Mouse (Mus musculus): ENCODE data around the gene Meiob. TPM values are rescaled to one million over a fixed set of nuclear protein-coding genes. Genes with fewer than 3 reads are reported as not detected.

Meiob gene
- total RNA-seq, 2 experiments from 2014 or later = not detected

- intact Hi-C loops (cut with DNase I) = no loop called here
- no peak for DNase-seq (ENCODE audit: low spot score)
Observed at GRCm38 (mm10) chr17:24865776-24866175, 61.7 kb downstream of the Meiob start, which contains the start of gene Igfals. TSS of gene Igfals (plus strand) at chr17:24865997.

- intact Hi-C loops (cut with DNase I) = no loop called here
Observed at GRCm38 (mm10) chr17:24867914-24868313, 63.8 kb downstream of the Meiob start.

GRCm38 (mm10) chr17:24873695-24874404 lies 69.8 kb downstream of the Meiob start:
- DNase-seq (ENCODE audit: low spot score) = no peak
- intact Hi-C loops (cut with DNase I) = no loop called here

More at GRCm38 (mm10) chr17:24867914-24868313, 63.8 kb downstream of the Meiob start:
- DNase-seq (ENCODE audit: low spot score) = no peak

GRCm38 (mm10) chr17:24874405-24874745 lies 70.3 kb downstream of the Meiob start:
- DNase-seq (ENCODE audit: low spot score) = no peak
- intact Hi-C loops (cut with DNase I) = no loop called here

GRCm38 (mm10) chr17:24874989-24875388 lies 70.9 kb downstream of the Meiob start:
- no peak for DNase-seq (ENCODE audit: low spot score)
- intact Hi-C loops (cut with DNase I) = no loop called here

- DNase-seq (ENCODE audit: low spot score) = no peak
- intact Hi-C loops (cut with DNase I) = no loop called here
Observed at GRCm38 (mm10) chr17:24877336-24878116, 73.4 kb downstream of the Meiob start.

GRCm38 (mm10) chr17:24878117-24878397 lies 74.0 kb downstream of the Meiob start:
- intact Hi-C loops (cut with DNase I) = no loop called here
- no peak for DNase-seq (ENCODE audit: low spot score)

GRCm38 (mm10) chr17:24878531-24878930 lies 74.4 kb downstream of the Meiob start:
- no peak for DNase-seq (ENCODE audit: low spot score)
- intact Hi-C loops (cut with DNase I) = no loop called here

- intact Hi-C loops (cut with DNase I) = loop anchor here (2.0 kb wide), 1 partner anchor 137 kb away; no protein-coding TSS in a partner anchor
- no peak for DNase-seq (ENCODE audit: low spot score)
Observed at GRCm38 (mm10) chr17:24881738-24882440, 77.8 kb downstream of the Meiob start.

GRCm38 (mm10) chr17:24884391-24884790 lies 80.3 kb downstream of the Meiob start:
- intact Hi-C loops (cut with DNase I) = no loop called here
- no peak for DNase-seq (ENCODE audit: low spot score)

- DNase-seq (ENCODE audit: low spot score) = no peak
- intact Hi-C loops (cut with DNase I) = loop anchor here (2.0 to 5.0 kb wide), 3 partner anchors 37 to 297 kb away; partner anchors contain the start of genes BC003965 and Msrb1
Observed at GRCm38 (mm10) chr17:24885356-24886133, 81.5 kb downstream of the Meiob start.

GRCm38 (mm10) chr17:24886134-24886931 lies 82.2 kb downstream of the Meiob start, which contains the start of the genes Nubp2 and Spsb3:
TSS of gene Nubp2 (minus strand) at chr17:24886349.
TSS of gene Spsb3 (plus strand) at chr17:24886643.
- peak; percentile 97 for DNase-seq (ENCODE audit: low spot score)
- intact Hi-C loops (cut with DNase I) = loop anchor here (2.0 to 5.0 kb wide), 3 partner anchors 38 to 296 kb away; partner anchors contain the start of genes BC003965 and Msrb1

GRCm38 (mm10) chr17:24886932-24887271 lies 82.8 kb downstream of the Meiob start:
- intact Hi-C loops (cut with DNase I) = loop anchor here (2.0 to 5.0 kb wide), 3 partner anchors 38 to 295 kb away; partner anchors contain the start of genes BC003965 and Msrb1
- no peak for DNase-seq (ENCODE audit: low spot score)

GRCm38 (mm10) chr17:24887291-24888080 lies 83.4 kb downstream of the Meiob start:
- no peak for DNase-seq (ENCODE audit: low spot score)
- intact Hi-C loops (cut with DNase I) = loop anchor here (2.0 to 5.0 kb wide), 3 partner anchors 39 to 295 kb away; partner anchors contain the start of genes BC003965 and Msrb1

- intact Hi-C loops (cut with DNase I) = loop anchor here (5.0 kb wide), 2 partner anchors 152 to 293 kb away; partner anchors contain the start of genes BC003965 and Msrb1
- DNase-seq (ENCODE audit: low spot score) = no peak
Observed at GRCm38 (mm10) chr17:24888862-24889261, 84.8 kb downstream of the Meiob start.

Measured in heart, postnatal 25 days (tissue).